Mouse (Mus musculus) small intestine, adult 2 months (tissue): ENCODE measurements around the gene Sdhb.

Experiments
- CTCF ChIP-seq: fragments of 200-500 bp; IDR thresholded peaks from 2 replicates; pipeline ENCODE4 v1.5.1; 2012; ENCODE audit warnings: low read depth, mild to moderate bottlenecking, control low read depth, inconsistent platforms, low read length, moderate library complexity, mixed read lengths; ENCODE audit not compliant: insufficient replicate concordance, insufficient read length; ENCODE audit errors: extremely low read depth
- POLR2A ChIP-seq: fragments of 200-500 bp; IDR thresholded peaks from 2 replicates; pipeline ENCODE4 v1.6.1; 2012; ENCODE audit warnings: low read depth, mild to moderate bottlenecking, control low read depth, inconsistent platforms, low read length, moderate library complexity

- TF ChIP-seq POLR2A (no peak), CTCF (no peak)
These were observed 60.0 kb downstream of the Sdhb start for GRCm38 (mm10) chr4:141020811-141021613.
